Comparison of ENCODE assay signal across 9 mouse cellular contexts in the genomic region with DNA sequence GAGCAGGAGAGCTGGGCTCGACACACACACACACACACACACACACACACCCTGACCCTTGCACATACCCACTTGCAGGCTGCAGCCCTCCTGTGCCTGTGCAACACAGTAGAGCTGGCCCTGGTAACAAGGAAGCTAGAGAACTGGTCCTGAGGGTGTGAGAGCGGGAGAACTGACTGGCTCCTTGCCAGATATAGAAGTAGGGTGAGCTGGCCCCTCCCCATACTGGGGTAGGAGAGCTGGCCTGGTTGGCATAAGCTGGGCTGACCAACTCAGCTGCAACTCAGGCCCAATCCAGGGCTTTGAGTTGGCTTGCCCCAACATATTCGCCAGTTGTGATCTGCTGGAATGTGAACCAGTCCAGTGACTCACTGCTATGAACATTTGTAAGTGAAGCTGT. TPM values are rescaled to one million over a fixed set of nuclear protein-coding genes. Genes with fewer than 3 reads are reported as not detected.
A peak's percentile ranks its signal among the peaks of the same experiment; 100 is the strongest.
DNase-seq lines count a peak whose midpoint lies in the region.
"Had no signal": no experiment of that assay in that cellular context is flagged by ENCODE, and none has a peak within 500 bp of the region (broad histone marks: within the 10 kb centered on the region; RNA-seq: fewer than 3 reads in every experiment).

No protein-coding gene starts in this region.

- DNase-seq in ovary, adult 18-20 months (ENCODE audit: low spot score), result peak; percentile 55
- no peak for DNase-seq in ovary, postnatal 14 days (ENCODE audit: low spot score)
- peak; percentile 63 for DNase-seq in fat pad, adult 2 months (ENCODE audit: extremely low read depth, low read depth, low spot score)
- peak; percentile 56 for DNase-seq in kidney, postnatal 14 days
- peak; percentile 77 for DNase-seq in urinary bladder, postnatal 14 days (ENCODE audit: low spot score)
- DNase-seq in left cerebral cortex, adult 18-20 months (ENCODE audit: low spot score in 2 of 2), result no peak
- no peak for DNase-seq in cerebellum, adult 8-10 months
- no peak for DNase-seq in gastrocnemius, postnatal 4 days (ENCODE audit: low spot score in 2 of 2)
- DNase-seq: gastrocnemius, postnatal 36 days had no signal

RNA-seq across cellular contexts. Expression of a gene that starts 51.8 kb away (rescaled TPM):
- 10 to 100 TPM; 55.2 to 58.5 TPM for total RNA-seq in left cerebral cortex, adult 18-20 months (2021)
- 10 to 100 TPM; 16.7 to 19.3 TPM for total RNA-seq in gastrocnemius, postnatal 4 days (2021)

Comparison
In these comparisons a context has a peak if more than half of its experiments do, and no peak if none do; other contexts are left out.
1. DNase-seq: peak in ovary, adult 18-20 months (single experiment), fat pad, adult 2 months (single experiment), kidney, postnatal 14 days (single experiment) and urinary bladder, postnatal 14 days (single experiment); none in ovary, postnatal 14 days (single experiment), left cerebral cortex, adult 18-20 months (0 of 2), cerebellum, adult 8-10 months (single experiment) and gastrocnemius, postnatal 4 days (0 of 2).